Mouse (Mus musculus) liver, adult 2 months (tissue): ENCODE data around the gene Olfr113. TPM values are rescaled to one million over a fixed set of nuclear protein-coding genes. Genes with fewer than 3 reads are reported as not detected.
"Not testable (repeated sequence)": the region's sequence is repeated elsewhere in the genome, so short reads cannot be mapped to it uniquely, and the experiment has no call there.

Source experiments
- DNase-seq: peaks from one replicate; pipeline ENCODE4 v3.0.0-alpha.2; 2011; ENCODE audit warnings: low read depth, low spot score; ENCODE audit errors: extremely low read depth
- H3K27ac ChIP-seq: fragments of 200-500 bp; replicated peaks from 2 replicates; pipeline ENCODE4 v1.5.1; 2012; ENCODE audit warnings: low read depth, mild to moderate bottlenecking, control low read depth, inconsistent platforms, low read length; ENCODE audit not compliant: insufficient read depth
- H3K27me3 ChIP-seq: fragments of 200-500 bp; 2 replicates; pipeline ENCODE4 v1.6.1; 2012; ENCODE audit warnings: mild to moderate bottlenecking, moderate library complexity, low read length, inconsistent platforms; ENCODE audit not compliant: control insufficient read depth, insufficient read depth
- H3K36me3 ChIP-seq: fragments of 200-500 bp; 2 replicates; pipeline ENCODE4 v1.6.1; 2012; ENCODE audit warnings: low read length, inconsistent platforms; ENCODE audit not compliant: control insufficient read depth, insufficient read depth
- H3K4me1 ChIP-seq: fragments of 200-500 bp; 2 replicates; pipeline ENCODE4 v1.6.1; 2011; ENCODE audit warnings: low read length; ENCODE audit not compliant: control insufficient read depth, insufficient read depth
- H3K4me3 ChIP-seq: fragments of 200-500 bp; 2 replicates; pipeline ENCODE4 v1.5.1; 2011; ENCODE audit warnings: low read depth, mild to moderate bottlenecking, control low read depth, low read length, moderate library complexity; ENCODE audit not compliant: insufficient read depth
- H3K79me2 ChIP-seq: fragments of 200-500 bp; 2 replicates; pipeline ENCODE4 v1.6.1; 2012; ENCODE audit warnings: inconsistent platforms, mild to moderate bottlenecking, low read length, moderate library complexity; ENCODE audit not compliant: control insufficient read depth, insufficient read depth
- H3K9ac ChIP-seq: fragments of 200-500 bp; 2 replicates; pipeline ENCODE4 v1.6.1; 2012; ENCODE audit warnings: low read depth, mild to moderate bottlenecking, control low read depth, inconsistent platforms, low read length
- CTCF ChIP-seq: fragments of 200-500 bp; IDR thresholded peaks from 2 replicates; pipeline ENCODE4 v1.5.1; 2011; ENCODE audit warnings: low read depth, low read length, control low read depth
- POLR2A ChIP-seq: fragments of 200-500 bp; IDR thresholded peaks from 2 replicates; pipeline ENCODE4 v1.6.1; 2011; ENCODE audit warnings: low read length, control low read depth; ENCODE audit not compliant: insufficient read depth; ENCODE audit errors: extremely low read depth
- WGBS: fragments of 180-500 bp; shearing (Covaris S2); methylation state at CpG from one replicate; pipeline ENCODE4 v1.1.7; 2018; 5-methylcytosine and 5-hydroxymethylcytosine counted together
- polyA plus RNA-seq: library from polyadenylated mRNA; depleted of rRNA; stranded (reverse); fragments of >200 nt; gene quantifications from 2 replicates; pipeline ENCODE4 v1.2.3, GENCODE M21; 2012; rRNA removed
- total RNA-seq: library from RNA; depleted of rRNA; stranded (reverse); fragments of >200 nt; gene quantifications from 2 replicates; pipeline ENCODE4 v1.2.3, GENCODE M21; 2014; rRNA removed

The Olfr113 gene
- total and polyA plus RNA-seq, 2 experiments: not detected

GRCm38 (mm10) chr17:37541454-37542119 is 35.9 kb downstream of the Olfr113 start:
- H3K27ac ChIP-seq: no peak overlapping the region
- H3K4me1 ChIP-seq: no peaks in the 10 kb centered on the region
- no peaks in the 10 kb centered on the region for H3K79me2 ChIP-seq
- no peak for DNase-seq
- H3K36me3 ChIP-seq: no peaks in the 10 kb centered on the region
- H3K4me3 ChIP-seq: no peak overlapping the region
- TF ChIP-seq POLR2A (no peak), CTCF (no peak)
- H3K9ac ChIP-seq: no peak overlapping the region
- H3K27me3 ChIP-seq: no peaks in the 10 kb centered on the region
- WGBS: 76% methylated on average over 4 of the region's 4 CpGs

- H3K4me1 ChIP-seq, H3K27ac ChIP-seq, H3K4me3 ChIP-seq, H3K79me2 ChIP-seq, H3K27me3 ChIP-seq, H3K9ac ChIP-seq, H3K36me3 ChIP-seq: not testable (repeated sequence)
- WGBS: 38% methylated on average over 1 of the region's 1 CpGs
- DNase-seq: peak; percentile 27
Measured at GRCm38 (mm10) chr17:37538416-37538815, 39.0 kb downstream of the Olfr113 start.

GRCm38 (mm10) chr17:37535173-37535572 is 42.3 kb downstream of the Olfr113 start:
- Histone ChIP-seq H3K9ac (no peak overlapping the region), H3K4me1 (no peaks in the 10 kb centered on the region), H3K79me2 (no peaks in the 10 kb centered on the region), H3K36me3 (no peaks in the 10 kb centered on the region), H3K4me3 (no peak overlapping the region), H3K27ac (no peak overlapping the region), H3K27me3 (no peaks in the 10 kb centered on the region)
- TF ChIP-seq POLR2A: no peak
- TF ChIP-seq CTCF: no peak
- no peak for DNase-seq

- not testable (repeated sequence) for H3K27ac ChIP-seq, H3K4me3 ChIP-seq, H3K9ac ChIP-seq, H3K79me2 ChIP-seq, H3K4me1 ChIP-seq, H3K27me3 ChIP-seq, H3K36me3 ChIP-seq
- DNase-seq: peak; percentile 19
- 65% methylated on average over 1 of the region's 1 CpGs for WGBS
Measured at GRCm38 (mm10) chr17:37525427-37525826, 52.0 kb downstream of the Olfr113 start.

- not testable (repeated sequence) for H3K36me3 ChIP-seq, H3K9ac ChIP-seq, H3K27ac ChIP-seq, H3K27me3 ChIP-seq, H3K4me3 ChIP-seq, H3K79me2 ChIP-seq, H3K4me1 ChIP-seq
- DNase-seq: peak; percentile 4
Measured at GRCm38 (mm10) chr17:37524612-37525011, 52.9 kb downstream of the Olfr113 start.

Other genes starting within 250 kb of the Olfr113 start
- not detected in 2 replicates for gene Olfr103, start 238.0 kb downstream of the Olfr113 start, total RNA-seq
- not detected in 2 replicates for gene Olfr103, start 238.0 kb downstream of the Olfr113 start, polyA plus RNA-seq
- not detected in 2 replicates for gene Olfr104-ps, start 218.1 kb downstream of the Olfr113 start, total RNA-seq
- not detected in 2 replicates for gene Olfr104-ps, start 218.1 kb downstream of the Olfr113 start, polyA plus RNA-seq
- gene Olfr105-ps, start 198.6 kb downstream of the Olfr113 start, total RNA-seq: not detected in 2 replicates
- not detected in 2 replicates for gene Olfr105-ps, start 198.6 kb downstream of the Olfr113 start, polyA plus RNA-seq
- gene Olfr106-ps, start 187.3 kb downstream of the Olfr113 start, total RNA-seq: not detected in 2 replicates
- not detected in 2 replicates for gene Olfr106-ps, start 187.3 kb downstream of the Olfr113 start, polyA plus RNA-seq
- not detected in 2 replicates for gene Olfr107, start 178.4 kb downstream of the Olfr113 start, total RNA-seq
- not detected in 2 replicates for gene Olfr107, start 178.4 kb downstream of the Olfr113 start, polyA plus RNA-seq
- gene Olfr108, start 132.2 kb downstream of the Olfr113 start, total RNA-seq: not detected in 2 replicates
- gene Olfr108, start 132.2 kb downstream of the Olfr113 start, polyA plus RNA-seq: not detected in 2 replicates
- not detected in 2 replicates for gene Olfr109, start 118.7 kb downstream of the Olfr113 start, total RNA-seq
- not detected in 2 replicates for gene Olfr109, start 118.7 kb downstream of the Olfr113 start, polyA plus RNA-seq
- gene H2-M2, start 94.1 kb downstream of the Olfr113 start, total RNA-seq: 0.18 and 0.54 TPM in 2 replicates
- not detected in 2 replicates for gene H2-M2, start 94.1 kb downstream of the Olfr113 start, polyA plus RNA-seq
- gene Olfr110, start 85.2 kb downstream of the Olfr113 start, total RNA-seq: not detected in 2 replicates
- not detected in 2 replicates for gene Olfr110, start 85.2 kb downstream of the Olfr113 start, polyA plus RNA-seq
- gene Olfr111, start 69.6 kb downstream of the Olfr113 start, total RNA-seq: not detected in 2 replicates
- not detected in 2 replicates for gene Olfr111, start 69.6 kb downstream of the Olfr113 start, polyA plus RNA-seq
- gene Olfr112, start 8.2 kb downstream of the Olfr113 start, total RNA-seq: not detected in 2 replicates
- gene Olfr112, start 8.2 kb downstream of the Olfr113 start, polyA plus RNA-seq: not detected in 2 replicates
- not detected in 2 replicates for gene Olfr114, start 15.1 kb upstream of the Olfr113 start, total RNA-seq
- not detected in 2 replicates for gene Olfr114, start 15.1 kb upstream of the Olfr113 start, polyA plus RNA-seq
- not detected in 2 replicates for gene Olfr115, start 49.4 kb upstream of the Olfr113 start, total RNA-seq
- not detected in 2 replicates for gene Olfr115, start 49.4 kb upstream of the Olfr113 start, polyA plus RNA-seq
- not detected in 2 replicates for gene Olfr116, start 49.5 kb upstream of the Olfr113 start, total RNA-seq
- not detected in 2 replicates for gene Olfr116, start 49.5 kb upstream of the Olfr113 start, polyA plus RNA-seq
- gene Olfr117, start 86.1 kb upstream of the Olfr113 start, total RNA-seq: not detected in 2 replicates
- not detected in 2 replicates for gene Olfr117, start 86.1 kb upstream of the Olfr113 start, polyA plus RNA-seq
- gene Olfr118, start 89.3 kb upstream of the Olfr113 start, total RNA-seq: not detected in 2 replicates
- gene Olfr118, start 89.3 kb upstream of the Olfr113 start, polyA plus RNA-seq: not detected in 2 replicates
- gene Olfr119, start 118.9 kb upstream of the Olfr113 start, total RNA-seq: not detected in 2 replicates
- gene Olfr119, start 118.9 kb upstream of the Olfr113 start, polyA plus RNA-seq: not detected in 2 replicates
- not detected in 2 replicates for gene Olfr120, start 144.1 kb upstream of the Olfr113 start, total RNA-seq
- not detected in 2 replicates for gene Olfr120, start 144.1 kb upstream of the Olfr113 start, polyA plus RNA-seq
- gene Olfr121, start 171.2 kb upstream of the Olfr113 start, total RNA-seq: not detected in 2 replicates
- gene Olfr121, start 171.2 kb upstream of the Olfr113 start, polyA plus RNA-seq: not detected in 2 replicates
- gene Olfr122, start 190.9 kb upstream of the Olfr113 start, total RNA-seq: not detected in 2 replicates
- gene Olfr122, start 190.9 kb upstream of the Olfr113 start, polyA plus RNA-seq: not detected in 2 replicates
- gene Olfr123, start 215.9 kb upstream of the Olfr113 start, total RNA-seq: not detected in 2 replicates
- not detected in 2 replicates for gene Olfr123, start 215.9 kb upstream of the Olfr113 start, polyA plus RNA-seq
- gene Olfr124, start 222.2 kb upstream of the Olfr113 start, total RNA-seq: not detected in 2 replicates
- gene Olfr124, start 222.2 kb upstream of the Olfr113 start, polyA plus RNA-seq: not detected in 2 replicates